In genomic region chr11:67054754-67055365, GRCm38 (mm10) we compare ENCODE assay signal across 22 mouse cellular contexts. TPM values are rescaled to one million over a fixed set of nuclear protein-coding genes. Genes with fewer than 3 reads are reported as not detected.
"Had no signal": no experiment of that assay in that cellular context is flagged by ENCODE, and none has a peak within 500 bp of the region (broad histone marks: within the 10 kb centered on the region; RNA-seq: fewer than 3 reads in every experiment).

No protein-coding gene starts in this region.

- H3K4me3 ChIP-seq: lung, embryonic 15.5 days; megakaryocyte, embryonic 14.5 days; midbrain, embryonic 13.5 days; midbrain, embryonic 15.5 days; neural tube, embryonic 13.5 days; neural tube, embryonic 15.5 days had no signal

- H3K27ac ChIP-seq: lung, embryonic 15.5 days; macrophage; midbrain, embryonic 13.5 days; midbrain, embryonic 15.5 days; neural tube, embryonic 13.5 days; neural tube, embryonic 15.5 days had no signal

- H3K9me3 ChIP-seq: lung, embryonic 15.5 days; megakaryocyte, embryonic 14.5 days; midbrain, embryonic 13.5 days; midbrain, embryonic 15.5 days; neural tube, embryonic 13.5 days; neural tube, embryonic 15.5 days had no signal

- DNase-seq: lung, adult 2 months; lung, postnatal 14 days; lung, postnatal 36 days; retina, postnatal 1 day; right cerebral cortex, adult 18-20 months; right cerebral cortex, postnatal 25 days; right cerebral cortex, postnatal 4 days; spleen, adult 18-20 months; thymus, adult 18-20 months; thymus, postnatal 14 days; thymus, postnatal 36 days had no signal

- H3K27me3 ChIP-seq: lung, embryonic 15.5 days; megakaryocyte, embryonic 14.5 days; midbrain, embryonic 13.5 days; midbrain, embryonic 15.5 days; neural tube, embryonic 13.5 days; neural tube, embryonic 15.5 days had no signal

- ATAC-seq: lung, postnatal 0 days; midbrain, embryonic 13.5 days; midbrain, embryonic 15.5 days had no signal

- H3K9ac ChIP-seq: lung, embryonic 15.5 days; midbrain, embryonic 13.5 days; midbrain, embryonic 15.5 days; neural tube, embryonic 13.5 days; neural tube, embryonic 15.5 days had no signal

- H3K4me2 ChIP-seq: lung, embryonic 15.5 days; midbrain, embryonic 11.5 days; midbrain, embryonic 15.5 days; neural tube, embryonic 13.5 days; neural tube, embryonic 15.5 days had no signal

RNA-seq across cellular contexts. Expression of gene Myh3, which starts 23.2 kb away (rescaled TPM):
- total RNA-seq: megakaryocyte progenitor cell, adult 5-6 weeks; monocyte, adult 5-6 weeks had no signal

RNA-seq across cellular contexts. Expression of gene Tmem220, which starts 29.9 kb away (rescaled TPM):
- total RNA-seq: monocyte, adult 5-6 weeks had no signal
